Mouse (Mus musculus) c-Kit-negative CD71-positive TER-119-positive erythroid progenitor cells, embryonic 14.5 days (primary cell): Measurements from ENCODE around the gene Polr1a.

Source experiments
- DNase-seq: peaks from one replicate; pipeline ENCODE4 v3.0.0-alpha.2; 2013; ENCODE audit warnings: low read depth, low spot score

Polr1a gene

GRCm38 (mm10) chr6:71997215-71997614 lies 88.4 kb downstream of the Polr1a start:
- no peak for DNase-seq

GRCm38 (mm10) chr6:71999917-72000512 lies 91.2 kb downstream of the Polr1a start:
- no peak for DNase-seq

DNA sequence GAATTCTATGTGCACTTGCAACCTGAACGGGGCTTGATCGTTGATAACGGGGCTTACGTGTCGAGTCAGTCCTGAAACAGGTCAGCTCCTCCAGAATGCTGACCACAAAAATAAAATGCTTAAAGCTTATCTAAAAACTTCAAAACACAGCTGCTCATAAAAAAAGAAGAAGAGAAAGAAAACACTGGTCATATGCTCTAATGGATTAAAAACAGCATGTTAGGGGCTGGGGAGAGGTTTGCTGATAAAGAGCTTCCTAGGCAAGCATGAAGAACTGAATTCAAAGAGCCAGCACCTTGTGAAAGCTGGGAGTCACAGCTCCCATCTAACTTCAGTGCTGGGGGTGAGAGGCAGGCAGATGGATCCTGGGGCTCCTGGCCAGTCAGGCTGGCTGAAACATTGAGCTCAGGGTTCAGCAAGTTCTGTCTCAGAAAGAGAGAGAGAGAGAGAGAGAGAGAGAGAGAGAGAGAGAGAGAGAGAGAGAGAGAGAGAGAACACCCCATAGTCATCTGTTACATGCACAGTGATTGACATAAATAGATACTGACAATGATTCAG lies 92.4 kb downstream of the Polr1a start:
- no peak for DNase-seq

DNA sequence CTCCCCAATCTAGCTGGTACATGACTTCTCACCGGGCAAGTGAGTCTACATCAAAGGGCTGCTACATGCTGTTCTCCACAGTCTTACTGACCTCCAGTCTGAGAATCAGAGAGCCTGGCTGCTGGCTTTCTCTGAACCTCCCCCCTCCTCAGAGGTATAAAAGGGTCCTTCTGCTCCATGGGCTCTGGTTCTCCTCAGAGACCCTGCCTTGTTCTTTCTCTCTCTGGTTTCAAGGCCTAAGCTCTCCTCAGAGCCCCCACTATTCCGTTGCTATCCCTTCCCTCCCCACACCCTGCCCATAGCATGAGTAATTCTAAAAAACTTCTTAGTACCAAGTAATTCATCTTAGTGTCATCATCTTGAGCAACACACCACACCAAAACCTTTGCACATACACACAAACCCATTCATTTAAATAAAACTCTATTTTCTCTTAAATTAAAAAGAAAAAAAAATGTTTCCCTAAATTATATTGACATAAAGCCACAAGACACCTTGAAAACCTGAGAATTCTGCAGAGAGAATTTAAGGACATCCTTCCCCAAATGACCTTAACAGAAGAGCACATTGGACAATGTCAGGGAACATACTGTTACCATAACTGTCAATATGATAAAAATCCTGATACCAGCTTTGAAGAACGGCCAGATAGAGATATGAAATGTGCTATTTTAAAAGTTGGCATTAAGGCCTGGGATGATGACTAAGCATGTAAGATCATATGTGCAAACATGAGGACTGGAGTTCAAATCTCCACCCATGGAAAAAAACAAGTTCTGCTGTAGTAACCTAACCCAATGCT lies 98.8 kb downstream of the Polr1a start:
- no peak for DNase-seq

- no peak for DNase-seq
Observed at GRCm38 (mm10) chr6:72008213-72008655, 99.4 kb downstream of the Polr1a start.

DNA sequence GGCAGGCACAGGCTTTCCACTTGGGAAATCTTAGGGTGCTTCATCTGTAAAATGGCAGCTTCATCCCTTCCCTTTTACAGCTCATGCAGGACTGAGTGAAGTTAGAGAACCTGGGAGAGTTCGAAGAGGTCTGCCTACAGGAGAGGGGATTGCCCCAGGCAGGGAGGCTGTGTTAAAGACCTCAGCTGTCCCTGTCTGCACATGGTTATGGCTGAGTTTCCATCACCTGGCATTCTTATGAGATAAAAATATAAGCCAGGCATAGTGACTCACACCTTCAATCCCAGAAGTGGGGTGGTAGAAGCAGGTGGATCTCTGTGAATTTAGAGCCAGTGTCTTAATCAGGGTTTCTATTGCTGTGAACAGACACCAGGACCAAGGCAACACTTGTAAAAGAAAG lies 100.6 kb downstream of the Polr1a start:
- DNase-seq: no peak

DNA sequence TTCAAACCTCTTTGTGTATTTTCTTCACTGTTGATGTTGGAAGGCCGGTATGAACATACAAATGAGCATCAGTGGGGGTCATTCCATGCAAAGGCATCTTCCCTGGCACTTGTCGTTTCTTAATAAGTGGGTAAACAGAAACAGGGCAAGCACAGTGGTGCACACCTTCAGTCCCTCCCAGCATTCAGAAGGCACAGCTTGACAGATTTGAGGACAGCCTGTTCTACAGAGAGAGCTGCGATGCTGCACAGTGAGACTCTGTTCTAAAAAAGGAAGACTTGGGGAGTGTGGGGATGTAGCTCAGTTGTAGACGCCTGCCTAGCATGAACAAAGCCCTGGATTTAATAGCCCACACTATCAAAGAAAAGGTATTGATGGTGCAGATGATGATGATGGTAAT lies 105.2 kb downstream of the Polr1a start:
- no peak for DNase-seq

- no peak for DNase-seq
Observed at GRCm38 (mm10) chr6:72018052-72018451, 109.2 kb downstream of the Polr1a start.

GRCm38 (mm10) chr6:72025497-72025896 lies 116.6 kb downstream of the Polr1a start:
- DNase-seq: no peak

- DNase-seq: no peak
Observed at GRCm38 (mm10) chr6:72028079-72028478, 119.2 kb downstream of the Polr1a start.

DNA sequence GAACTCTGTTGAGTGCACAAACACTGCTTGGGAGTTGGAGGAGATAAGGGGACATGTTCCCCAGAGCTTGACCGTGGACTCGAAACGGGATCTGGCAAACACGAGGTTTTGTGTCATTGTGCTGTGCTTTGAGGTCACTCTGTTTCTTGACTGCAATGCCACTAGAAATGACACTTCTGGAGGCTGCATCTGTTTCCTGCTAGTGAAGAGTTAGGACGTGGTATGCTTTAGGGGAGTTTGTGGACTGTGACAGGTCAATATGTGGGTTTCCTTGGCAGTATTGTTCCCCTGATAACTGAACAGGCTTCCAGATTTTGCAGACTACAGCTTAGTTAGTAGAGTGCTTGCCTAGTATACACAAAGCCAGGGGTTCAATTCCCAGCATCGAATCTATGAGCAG lies 120.8 kb downstream of the Polr1a start:
- no peak for DNase-seq
